Mouse (Mus musculus): Measurements from ENCODE around the gene Rnf168. TPM values are rescaled to one million over a fixed set of nuclear protein-coding genes. Genes with fewer than 3 reads are reported as not detected.
A peak's percentile ranks its signal among the peaks of the same experiment; 100 is the strongest.

Gene Rnf168
- polyA plus RNA-seq, 1 experiment: 6.4 TPM

GRCm38 (mm10) chr16:32335146-32335545, 57.9 kb downstream of the Rnf168 start:
- no peak overlapping the region for H3K27ac ChIP-seq (ENCODE audit: insufficient read depth, low read depth, low read length)
- TF ChIP-seq CTCF (conservative IDR thresholded peaks at IDR 0.05; ENCODE audit: insufficient read depth, insufficient read length, low read depth, low read length): no peak
- TF ChIP-seq POLR2A (IDR thresholded peaks at IDR 0.05; ENCODE audit: low read depth, low read length): no peak
- H3K36me3 ChIP-seq (ENCODE audit: control insufficient read depth, insufficient read depth, low read length): no peaks in the 10 kb centered on the region
- H3K4me1 ChIP-seq (ENCODE audit: control insufficient read depth, insufficient read depth, low read length): peaks cover 15% of the 10 kb centered on the region
- no peak overlapping the region for H3K4me3 ChIP-seq (ENCODE audit: insufficient read depth, low read depth, low read length)
- no peaks in the 10 kb centered on the region for H3K27me3 ChIP-seq (replicated peaks; ENCODE audit: control insufficient read depth, insufficient read depth, low read length)
- no peak for DNase-seq
- 90% methylated on average over 5 of the region's 5 CpGs for WGBS

GRCm38 (mm10) chr16:32336026-32336780, 58.9 kb downstream of the Rnf168 start:
- Histone ChIP-seq H3K4me3 (ENCODE audit: insufficient read depth, low read depth, low read length) (no peak overlapping the region), H3K4me1 (ENCODE audit: control insufficient read depth, insufficient read depth, low read length) (peaks cover 18% of the 10 kb centered on the region), H3K36me3 (ENCODE audit: control insufficient read depth, insufficient read depth, low read length) (no peaks in the 10 kb centered on the region), H3K27ac (ENCODE audit: insufficient read depth, low read depth, low read length) (peak overlapping the region; percentile 38; the same call in 1 of the 2 replicates), H3K27me3 (replicated peaks; ENCODE audit: control insufficient read depth, insufficient read depth, low read length) (no peaks in the 10 kb centered on the region)
- DNase-seq: no peak
- 47% methylated on average over 7 of the region's 7 CpGs for WGBS
- TF ChIP-seq CTCF (conservative IDR thresholded peaks at IDR 0.05; ENCODE audit: insufficient read depth, insufficient read length, low read depth, low read length) (no peak), POLR2A (IDR thresholded peaks at IDR 0.05; ENCODE audit: low read depth, low read length) (no peak)

- H3K36me3 ChIP-seq (ENCODE audit: control insufficient read depth, insufficient read depth, low read length): no peaks in the 10 kb centered on the region
- H3K4me3 ChIP-seq (ENCODE audit: insufficient read depth, low read depth, low read length): no peak overlapping the region
- no peak for DNase-seq
- peaks cover 18% of the 10 kb centered on the region for H3K4me1 ChIP-seq (ENCODE audit: control insufficient read depth, insufficient read depth, low read length)
- no peak for TF ChIP-seq POLR2A (IDR thresholded peaks at IDR 0.05; ENCODE audit: low read depth, low read length)
- no peak for TF ChIP-seq CTCF (conservative IDR thresholded peaks at IDR 0.05; ENCODE audit: insufficient read depth, insufficient read length, low read depth, low read length)
- H3K27me3 ChIP-seq (replicated peaks; ENCODE audit: control insufficient read depth, insufficient read depth, low read length): no peaks in the 10 kb centered on the region
- H3K27ac ChIP-seq (ENCODE audit: insufficient read depth, low read depth, low read length): no peak overlapping the region
These were observed 59.7 kb downstream of the Rnf168 start for GRCm38 (mm10) chr16:32337001-32337400.

GRCm38 (mm10) chr16:32340451-32340850, 63.2 kb downstream of the Rnf168 start:
- no peak for DNase-seq
- Histone ChIP-seq H3K36me3 (ENCODE audit: control insufficient read depth, insufficient read depth, low read length) (no peaks in the 10 kb centered on the region), H3K27me3 (replicated peaks; ENCODE audit: control insufficient read depth, insufficient read depth, low read length) (no peaks in the 10 kb centered on the region), H3K4me1 (ENCODE audit: control insufficient read depth, insufficient read depth, low read length) (peaks cover 18% of the 10 kb centered on the region), H3K27ac (ENCODE audit: insufficient read depth, low read depth, low read length) (no peak overlapping the region; the same call in 1 of the 2 replicates), H3K4me3 (ENCODE audit: insufficient read depth, low read depth, low read length) (no peak overlapping the region)
- no peak for TF ChIP-seq CTCF (conservative IDR thresholded peaks at IDR 0.05; ENCODE audit: insufficient read depth, insufficient read length, low read depth, low read length)
- TF ChIP-seq POLR2A (IDR thresholded peaks at IDR 0.05; ENCODE audit: low read depth, low read length): no peak
- 64% methylated on average over 1 of the region's 1 CpGs for WGBS

- H3K36me3 ChIP-seq (ENCODE audit: control insufficient read depth, insufficient read depth, low read length): no peaks in the 10 kb centered on the region
- peaks cover 10% of the 10 kb centered on the region for H3K4me1 ChIP-seq (ENCODE audit: control insufficient read depth, insufficient read depth, low read length)
These were observed 68.3 kb downstream of the Rnf168 start for GRCm38 (mm10) chr16:32345521-32345920.

GRCm38 (mm10) chr16:32350776-32351175, 73.5 kb downstream of the Rnf168 start:
- H3K27me3 ChIP-seq (replicated peaks; ENCODE audit: control insufficient read depth, insufficient read depth, low read length): no peaks in the 10 kb centered on the region
- H3K27ac ChIP-seq (ENCODE audit: insufficient read depth, low read depth, low read length): no peak overlapping the region
- no peak overlapping the region for H3K4me3 ChIP-seq (ENCODE audit: insufficient read depth, low read depth, low read length)
- TF ChIP-seq CTCF (conservative IDR thresholded peaks at IDR 0.05; ENCODE audit: insufficient read depth, insufficient read length, low read depth, low read length) (no peak), POLR2A (IDR thresholded peaks at IDR 0.05; ENCODE audit: low read depth, low read length) (no peak)
- peak; percentile 7 for DNase-seq
- peaks cover 3% of the 10 kb centered on the region; the same call in 1 of the 2 replicates for H3K4me1 ChIP-seq (ENCODE audit: control insufficient read depth, insufficient read depth, low read length)
- 82% methylated on average over 3 of the region's 3 CpGs for WGBS
- peaks cover 3% of the 10 kb centered on the region for H3K36me3 ChIP-seq (ENCODE audit: control insufficient read depth, insufficient read depth, low read length)

More at GRCm38 (mm10) chr16:32345521-32345920, 68.3 kb downstream of the Rnf168 start:
- Histone ChIP-seq H3K27ac (ENCODE audit: insufficient read depth, low read depth, low read length) (peak overlapping the region; percentile 73; the same call in 1 of the 2 replicates), H3K4me3 (ENCODE audit: insufficient read depth, low read depth, low read length) (no peak overlapping the region), H3K27me3 (replicated peaks; ENCODE audit: control insufficient read depth, insufficient read depth, low read length) (no peaks in the 10 kb centered on the region)
- no peak for TF ChIP-seq POLR2A (IDR thresholded peaks at IDR 0.05; ENCODE audit: low read depth, low read length)
- TF ChIP-seq CTCF (conservative IDR thresholded peaks at IDR 0.05; ENCODE audit: insufficient read depth, insufficient read length, low read depth, low read length): no peak
- DNase-seq: peak; percentile 49

Other genes starting within 250 kb of the Rnf168 start
- gene Pak2, start 198.1 kb upstream of the Rnf168 start, polyA plus RNA-seq (2012; rRNA removed): 15.7 and 18.3 TPM in 2 replicates
- 29.0 and 33.2 TPM in 2 replicates for gene Pigx, start 177.7 kb upstream of the Rnf168 start, polyA plus RNA-seq (2012; rRNA removed)
- gene Cep19, start 177.7 kb upstream of the Rnf168 start, polyA plus RNA-seq (2012; rRNA removed): 17.2 and 18.9 TPM in 2 replicates
- gene Nrros, start 111.9 kb upstream of the Rnf168 start, polyA plus RNA-seq (2012; rRNA removed): 7.9 and 11.6 TPM in 2 replicates
- gene Bex6, start 97.6 kb upstream of the Rnf168 start, polyA plus RNA-seq (2012; rRNA removed): not detected in 2 replicates
- 2.7 and 3.5 TPM in 2 replicates for gene Fbxo45, start 30.3 kb upstream of the Rnf168 start, polyA plus RNA-seq (2012; rRNA removed)
- gene Wdr53, start 30.2 kb upstream of the Rnf168 start, polyA plus RNA-seq (2012; rRNA removed): 5.2 and 6.0 TPM in 2 replicates
- 0.06 TPM in 1 of 2 replicates, not detected in the other for gene Smco1, start 6.0 kb upstream of the Rnf168 start, polyA plus RNA-seq (2012; rRNA removed)
- gene Ubxn7, start 54.8 kb downstream of the Rnf168 start, polyA plus RNA-seq (2012; rRNA removed): 10.4 and 14.6 TPM in 2 replicates
- gene Tm4sf19, start 123.0 kb downstream of the Rnf168 start, polyA plus RNA-seq (2012; rRNA removed): 0.07 and 0.08 TPM in 2 replicates
- 11.1 and 12.0 TPM in 2 replicates for gene Tctex1d2, start 142.2 kb downstream of the Rnf168 start, polyA plus RNA-seq (2012; rRNA removed)
- gene Pcyt1a, start 153.5 kb downstream of the Rnf168 start, polyA plus RNA-seq (2012; rRNA removed): 42.9 and 43.8 TPM in 2 replicates
- 92.3 and 97.3 TPM in 2 replicates for gene Slc51a, start 210.4 kb downstream of the Rnf168 start, polyA plus RNA-seq (2012; rRNA removed)
- gene Zdhhc19, start 218.8 kb downstream of the Rnf168 start, polyA plus RNA-seq (2012; rRNA removed): 0.11 TPM in 1 of 2 replicates, not detected in the other